Mouse (Mus musculus): ENCODE results near the gene Sgms1. TPM values are rescaled to one million over a fixed set of nuclear protein-coding genes. Genes with fewer than 3 reads are reported as not detected.
"Not testable (repeated sequence)": the region's sequence is repeated elsewhere in the genome, so short reads cannot be mapped to it uniquely, and the experiment has no call there.

Gene Sgms1
- total RNA-seq, 2 experiments from 2014 or later = 44.9 to 48.3 TPM

GRCm38 (mm10) chr19:32360546-32360945 is 29.0 kb downstream of the Sgms1 start:
- no peak for ATAC-seq (ENCODE audit: poor library complexity, severe bottlenecking)

GRCm38 (mm10) chr19:32358699-32359517 is 30.6 kb downstream of the Sgms1 start:
- ATAC-seq (ENCODE audit: poor library complexity, severe bottlenecking) = no peak

- not testable (repeated sequence) for ATAC-seq (ENCODE audit: poor library complexity, severe bottlenecking)
Measured at GRCm38 (mm10) chr19:32358011-32358410, 31.5 kb downstream of the Sgms1 start.

- no peak for ATAC-seq (ENCODE audit: poor library complexity, severe bottlenecking)
Measured at GRCm38 (mm10) chr19:32356166-32356565, 33.3 kb downstream of the Sgms1 start.

GRCm38 (mm10) chr19:32353447-32353846 is 36.1 kb downstream of the Sgms1 start:
- ATAC-seq (ENCODE audit: poor library complexity, severe bottlenecking) = no peak

GRCm38 (mm10) chr19:32348955-32349654 is 40.4 kb downstream of the Sgms1 start:
- peak; percentile 70; the same call in 1 of the 2 replicates for ATAC-seq (ENCODE audit: poor library complexity, severe bottlenecking)

- ATAC-seq (ENCODE audit: poor library complexity, severe bottlenecking) = no peak
Measured at GRCm38 (mm10) chr19:32347491-32347890, 42.0 kb downstream of the Sgms1 start.

GRCm38 (mm10) chr19:32346624-32347341 is 42.7 kb downstream of the Sgms1 start:
- ATAC-seq (ENCODE audit: poor library complexity, severe bottlenecking) = no peak

GRCm38 (mm10) chr19:32346176-32346575 is 43.3 kb downstream of the Sgms1 start:
- no peak for ATAC-seq (ENCODE audit: poor library complexity, severe bottlenecking)

- ATAC-seq (ENCODE audit: poor library complexity, severe bottlenecking) = no peak
Measured at GRCm38 (mm10) chr19:32345181-32345745, 44.3 kb downstream of the Sgms1 start.

GRCm38 (mm10) chr19:32344738-32345121 is 44.8 kb downstream of the Sgms1 start:
- ATAC-seq (ENCODE audit: poor library complexity, severe bottlenecking) = no peak

- ATAC-seq (ENCODE audit: poor library complexity, severe bottlenecking) = no peak
Measured at GRCm38 (mm10) chr19:32343937-32344737, 45.4 kb downstream of the Sgms1 start.

- ATAC-seq (ENCODE audit: poor library complexity, severe bottlenecking) = no peak
Measured at GRCm38 (mm10) chr19:32342436-32342835, 47.1 kb downstream of the Sgms1 start.

- no peak for ATAC-seq (ENCODE audit: poor library complexity, severe bottlenecking)
Measured at GRCm38 (mm10) chr19:32341091-32341490, 48.4 kb downstream of the Sgms1 start.

GRCm38 (mm10) chr19:32340168-32340567 is 49.3 kb downstream of the Sgms1 start:
- no peak for ATAC-seq (ENCODE audit: poor library complexity, severe bottlenecking)

GRCm38 (mm10) chr19:32337708-32338107 is 51.8 kb downstream of the Sgms1 start:
- ATAC-seq (ENCODE audit: poor library complexity, severe bottlenecking) = no peak

GRCm38 (mm10) chr19:32334751-32335150 is 54.8 kb downstream of the Sgms1 start:
- ATAC-seq (ENCODE audit: poor library complexity, severe bottlenecking) = no peak

GRCm38 (mm10) chr19:32333544-32333943 is 56.0 kb downstream of the Sgms1 start:
- ATAC-seq (ENCODE audit: poor library complexity, severe bottlenecking) = no peak

GRCm38 (mm10) chr19:32332779-32333460 is 56.6 kb downstream of the Sgms1 start:
- ATAC-seq (ENCODE audit: poor library complexity, severe bottlenecking) = no peak

GRCm38 (mm10) chr19:32330231-32330630 is 59.3 kb downstream of the Sgms1 start:
- peak; percentile 89 for ATAC-seq (ENCODE audit: poor library complexity, severe bottlenecking)

Data from megakaryocyte, adult 5-6 weeks (primary cell).